Mouse (Mus musculus): ENCODE measurements around the gene Fads2. TPM values are rescaled to one million over a fixed set of nuclear protein-coding genes. Genes with fewer than 3 reads are reported as not detected.
A peak's percentile ranks its signal among the peaks of the same experiment; 100 is the strongest.

The Fads2 gene
- total RNA-seq, 2 experiments from 2014 or later, result 164 to 182 TPM

- no peak for DNase-seq (ENCODE audit: extremely low spot score in 1 of 2, low spot score in 1 of 2)
Measured at GRCm38 (mm10) chr19:10105034-10105493, 3.5 kb upstream of the Fads2 start.

DNA sequence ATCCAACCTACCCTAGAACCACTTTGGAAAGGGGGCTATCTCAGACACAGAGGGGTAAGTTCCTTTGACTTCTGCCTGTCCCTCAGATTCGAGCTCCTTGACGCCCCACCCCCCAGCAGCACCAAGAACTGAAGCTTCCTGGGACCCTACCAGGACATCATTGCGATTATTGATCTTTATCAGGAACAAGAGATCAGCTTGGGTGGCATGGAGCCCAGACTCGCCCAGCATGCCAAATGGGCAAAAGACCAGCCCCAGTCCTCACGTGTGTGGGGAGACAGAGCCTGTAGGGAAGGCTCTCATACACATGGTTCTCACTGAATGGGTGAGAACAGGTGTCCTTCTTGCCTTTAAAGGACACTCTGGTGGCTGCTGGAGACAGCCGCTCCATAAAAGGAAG lies 2.7 kb upstream of the Fads2 start:
- no peak for DNase-seq (ENCODE audit: extremely low spot score in 1 of 2, low spot score in 1 of 2)

DNA sequence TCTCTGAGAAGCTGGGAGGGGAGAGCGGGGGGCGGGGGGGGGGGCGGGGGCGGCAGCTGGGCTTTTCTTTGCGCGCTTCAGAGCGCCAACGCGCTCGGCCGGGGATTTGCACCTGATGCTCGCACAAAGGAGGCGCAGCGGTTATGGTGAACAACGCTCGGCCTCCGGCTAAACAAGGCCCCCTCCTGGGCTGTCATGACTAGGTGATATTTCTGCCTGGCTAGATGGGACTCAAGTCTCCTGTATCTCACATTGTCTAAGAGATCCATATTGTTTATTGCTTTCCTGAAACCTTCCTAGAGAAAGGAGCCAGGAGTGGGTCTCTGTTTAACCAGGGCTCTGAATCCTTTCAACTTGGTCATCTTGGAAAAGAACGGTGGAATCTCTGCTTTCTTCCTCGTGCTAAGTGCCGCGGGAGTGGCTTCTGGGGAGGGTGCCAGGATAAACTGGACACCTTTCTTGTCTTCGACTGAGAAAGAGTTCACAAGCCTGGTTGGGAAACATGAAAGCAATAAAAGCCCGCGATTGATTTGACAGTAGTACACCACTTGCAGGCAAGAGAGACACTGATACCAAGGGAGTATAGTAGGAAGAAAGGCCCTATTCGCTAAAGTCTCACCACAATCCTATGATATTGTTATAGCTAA lies 631 bp upstream of the Fads2 start:
- DNase-seq (ENCODE audit: extremely low spot score in 1 of 2, low spot score in 1 of 2), result no peak

GRCm38 (mm10) chr19:10100631-10101071 lies 895 bp downstream of the Fads2 start:
- peak; percentile 52 to 70 for DNase-seq (ENCODE audit: extremely low spot score in 1 of 2, low spot score in 1 of 2)

- DNase-seq (ENCODE audit: extremely low spot score in 1 of 2, low spot score in 1 of 2), result no peak
Measured at GRCm38 (mm10) chr19:10097826-10098225, 3.7 kb downstream of the Fads2 start.

DNA sequence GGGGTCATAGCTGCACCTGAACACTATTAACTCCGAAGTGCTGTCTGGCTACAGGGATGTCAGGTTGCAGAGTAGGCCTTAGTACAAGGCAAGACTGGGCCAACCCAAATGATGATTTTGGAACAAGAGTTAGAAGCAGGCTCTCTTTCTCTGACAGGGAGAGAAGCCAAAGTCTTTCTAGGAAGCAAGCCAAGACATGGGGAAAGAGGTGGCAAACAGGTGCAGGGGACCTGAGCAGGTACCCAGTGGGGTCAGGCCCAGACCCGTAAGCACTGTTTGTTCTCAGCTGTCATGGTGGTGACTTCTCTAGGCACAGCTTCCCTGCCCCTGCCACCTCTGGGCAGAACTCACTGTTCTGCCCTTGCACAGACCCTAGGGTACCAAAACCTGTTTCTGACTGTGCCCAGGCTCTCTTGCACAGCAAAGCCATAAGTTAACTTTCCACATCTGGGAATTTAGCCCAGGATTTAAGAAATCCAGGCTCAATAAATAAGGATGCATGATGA lies 5.1 kb downstream of the Fads2 start:
- no peak for DNase-seq (ENCODE audit: extremely low spot score in 1 of 2, low spot score in 1 of 2)

DNA sequence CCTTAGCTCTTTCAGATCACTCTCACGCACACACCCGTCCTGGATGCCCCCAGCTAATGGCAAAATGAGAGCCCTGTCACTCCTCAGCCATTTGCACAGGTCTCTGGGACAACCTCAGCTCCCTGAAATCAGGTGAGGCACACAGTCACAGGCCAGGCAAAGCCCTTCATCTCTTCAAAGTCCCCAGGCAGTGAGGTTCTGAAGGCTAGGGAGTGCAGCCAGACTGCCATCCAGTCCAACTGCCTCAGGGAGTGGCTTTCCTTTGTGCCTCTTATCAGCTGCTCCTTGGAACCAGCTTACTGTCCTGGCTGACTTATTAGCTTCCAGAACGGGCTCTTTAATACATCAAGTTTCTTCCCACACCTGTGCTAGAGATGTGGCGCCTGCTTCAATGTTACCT lies 6.9 kb downstream of the Fads2 start:
- no peak for DNase-seq (ENCODE audit: extremely low spot score in 1 of 2, low spot score in 1 of 2)

GRCm38 (mm10) chr19:10093829-10094228 lies 7.7 kb downstream of the Fads2 start:
- DNase-seq (ENCODE audit: extremely low spot score in 1 of 2, low spot score in 1 of 2), result no peak

GRCm38 (mm10) chr19:10086976-10087375 lies 14.6 kb downstream of the Fads2 start:
- DNase-seq (ENCODE audit: extremely low spot score in 1 of 2, low spot score in 1 of 2), result no peak

GRCm38 (mm10) chr19:10085454-10085853 lies 16.1 kb downstream of the Fads2 start:
- no peak for DNase-seq (ENCODE audit: extremely low spot score in 1 of 2, low spot score in 1 of 2)

DNA sequence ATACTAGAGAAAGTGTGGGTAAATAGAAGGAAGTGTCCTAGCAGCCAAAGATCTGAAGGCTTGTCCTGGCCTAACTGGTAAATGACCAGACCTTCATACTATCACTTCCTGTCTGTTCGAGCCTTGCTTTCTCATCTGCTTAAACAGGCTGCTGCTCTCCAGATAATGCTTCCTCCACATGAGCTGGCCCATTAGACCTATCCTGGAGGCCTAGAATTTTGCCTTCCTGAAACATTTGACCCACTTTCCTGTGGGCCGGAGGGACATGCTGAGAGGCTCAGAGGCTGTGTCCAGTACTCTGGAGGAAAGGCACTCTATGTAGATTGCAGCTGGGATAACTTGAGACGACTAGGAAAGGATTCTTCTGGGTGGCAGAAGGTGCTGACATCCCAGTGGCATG lies 19.4 kb downstream of the Fads2 start:
- no peak for DNase-seq (ENCODE audit: extremely low spot score in 1 of 2, low spot score in 1 of 2)

GRCm38 (mm10) chr19:10080384-10080783 lies 21.2 kb downstream of the Fads2 start:
- no peak for DNase-seq (ENCODE audit: extremely low spot score in 1 of 2, low spot score in 1 of 2)

- no peak for DNase-seq (ENCODE audit: extremely low spot score in 1 of 2, low spot score in 1 of 2)
Measured at GRCm38 (mm10) chr19:10078392-10078791, 23.2 kb downstream of the Fads2 start.

DNA sequence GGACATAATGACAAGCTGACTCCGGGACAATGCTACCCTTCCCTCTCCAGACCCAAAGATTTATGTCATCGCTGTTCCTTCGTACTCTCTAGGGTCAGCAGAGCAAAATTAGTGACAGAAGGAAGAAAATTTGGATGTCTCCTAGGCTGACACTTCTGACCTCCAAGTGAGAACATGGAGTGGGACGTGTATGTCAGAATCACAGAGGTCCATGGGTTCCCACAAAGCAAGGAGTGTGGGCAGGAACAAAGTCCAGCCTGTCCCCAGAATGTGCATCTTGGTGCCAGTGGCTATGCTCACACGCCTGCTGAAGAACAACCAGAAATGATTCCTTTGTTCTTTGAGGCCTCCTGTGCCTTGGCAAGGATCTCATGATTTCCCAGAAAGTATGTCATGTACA lies 28.4 kb downstream of the Fads2 start:
- DNase-seq (ENCODE audit: extremely low spot score in 1 of 2, low spot score in 1 of 2), result no peak

DNA sequence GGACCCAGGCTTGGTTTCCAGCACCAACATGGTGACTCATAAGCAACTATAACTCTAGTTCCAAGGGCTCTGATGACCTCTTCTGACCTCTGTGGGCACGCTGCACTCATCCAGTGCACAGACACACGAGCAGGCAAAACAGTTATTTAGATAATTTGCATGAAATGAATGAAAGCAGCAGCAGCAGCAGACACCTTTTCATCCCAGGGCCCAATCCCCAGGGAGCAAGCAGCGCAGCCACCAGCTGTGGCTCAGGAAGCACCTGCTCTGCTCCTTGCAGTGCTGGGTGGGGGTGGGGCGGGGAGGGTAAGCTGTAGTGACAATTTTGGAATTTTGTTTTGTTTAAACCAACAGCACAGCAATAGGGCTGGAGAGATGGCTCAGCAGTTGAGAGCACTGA lies 29.7 kb downstream of the Fads2 start:
- no peak for DNase-seq (ENCODE audit: extremely low spot score in 1 of 2, low spot score in 1 of 2)

DNA sequence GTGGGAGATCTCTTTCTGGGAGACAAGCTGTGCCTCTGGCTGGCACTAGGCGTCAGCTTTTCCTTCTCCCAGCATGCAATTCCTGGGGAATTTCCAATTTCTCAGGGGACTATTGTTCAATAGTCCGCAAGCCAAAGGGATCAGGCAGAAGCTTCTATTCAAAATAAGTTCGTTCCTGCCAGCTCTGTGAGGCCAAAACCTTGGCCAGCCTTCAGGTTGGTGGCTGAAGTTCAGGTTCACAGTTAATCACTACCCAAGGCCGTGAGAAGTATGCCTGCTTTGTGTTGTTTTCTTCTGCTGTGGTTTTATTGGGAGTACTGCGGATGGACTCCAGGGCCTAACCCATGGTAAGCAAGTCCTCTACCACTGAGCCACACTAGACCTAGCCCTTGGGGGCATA lies 30.4 kb downstream of the Fads2 start:
- DNase-seq (ENCODE audit: extremely low spot score in 1 of 2, low spot score in 1 of 2), result peak in 1 of 2 experiments; percentile 37

DNA sequence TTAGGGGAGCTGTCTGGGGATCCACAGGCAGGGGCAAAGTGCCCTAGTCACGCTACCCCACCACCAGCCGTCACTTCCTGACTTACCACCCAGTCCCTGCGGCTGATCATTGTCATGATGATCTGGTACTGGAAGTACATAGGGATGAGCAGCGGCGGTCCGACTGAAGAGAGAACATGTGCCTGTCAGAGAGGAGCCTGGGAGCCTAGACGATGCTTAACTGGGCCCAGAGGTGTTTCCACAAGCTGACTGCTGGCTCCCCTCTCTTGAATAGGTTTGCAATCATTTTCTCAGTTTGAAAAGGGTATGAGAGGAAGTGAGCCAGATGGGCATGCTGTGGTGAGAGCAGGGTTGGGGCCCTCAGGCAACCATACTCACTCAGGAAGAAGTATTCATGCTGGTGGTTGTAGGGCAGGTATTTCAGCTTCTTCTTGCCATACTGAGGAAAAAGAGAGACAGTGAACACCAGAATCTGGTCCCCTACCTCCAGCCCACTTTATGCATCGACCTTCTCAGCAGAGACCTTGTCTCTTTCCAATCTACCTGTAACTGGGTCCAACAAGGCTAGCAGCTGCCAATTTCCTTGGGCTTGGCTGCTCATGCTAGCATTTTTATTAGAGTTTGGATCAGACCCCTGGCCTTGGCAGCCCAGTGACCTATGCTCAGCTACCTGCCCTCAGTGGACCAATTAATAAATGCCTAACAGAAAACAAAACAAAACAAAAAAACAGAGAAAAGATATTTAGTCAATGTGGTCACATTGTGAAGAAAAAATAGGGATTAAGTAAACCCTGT lies 31.2 kb downstream of the Fads2 start:
- DNase-seq (ENCODE audit: extremely low spot score in 1 of 2, low spot score in 1 of 2), result no peak

GRCm38 (mm10) chr19:10067701-10068100 lies 33.8 kb downstream of the Fads2 start:
- DNase-seq (ENCODE audit: extremely low spot score in 1 of 2, low spot score in 1 of 2), result no peak

DNA sequence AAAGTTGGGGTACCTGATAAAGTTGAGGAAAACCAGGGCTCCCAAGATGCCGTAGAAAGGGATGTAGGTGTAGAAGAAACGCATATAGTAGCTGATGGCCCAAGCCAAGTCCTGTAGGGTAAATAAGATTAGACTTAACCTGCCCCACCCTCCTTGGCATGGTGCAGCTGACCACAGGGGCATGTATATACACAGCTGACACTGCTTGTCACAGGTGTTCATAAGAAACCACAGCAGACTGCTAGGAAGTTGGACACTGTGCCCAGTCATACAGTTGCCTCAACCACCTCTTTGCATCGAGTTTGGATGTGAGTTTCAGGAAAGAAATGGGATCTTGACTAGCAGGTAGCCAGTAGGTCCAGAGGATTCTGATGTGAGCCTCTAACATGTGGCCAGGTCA lies 35.0 kb downstream of the Fads2 start:
- DNase-seq (ENCODE audit: extremely low spot score in 1 of 2, low spot score in 1 of 2), result no peak

- DNase-seq (ENCODE audit: extremely low spot score in 1 of 2, low spot score in 1 of 2), result no peak
Measured at GRCm38 (mm10) chr19:10066189-10066500, 35.4 kb downstream of the Fads2 start.

DNA sequence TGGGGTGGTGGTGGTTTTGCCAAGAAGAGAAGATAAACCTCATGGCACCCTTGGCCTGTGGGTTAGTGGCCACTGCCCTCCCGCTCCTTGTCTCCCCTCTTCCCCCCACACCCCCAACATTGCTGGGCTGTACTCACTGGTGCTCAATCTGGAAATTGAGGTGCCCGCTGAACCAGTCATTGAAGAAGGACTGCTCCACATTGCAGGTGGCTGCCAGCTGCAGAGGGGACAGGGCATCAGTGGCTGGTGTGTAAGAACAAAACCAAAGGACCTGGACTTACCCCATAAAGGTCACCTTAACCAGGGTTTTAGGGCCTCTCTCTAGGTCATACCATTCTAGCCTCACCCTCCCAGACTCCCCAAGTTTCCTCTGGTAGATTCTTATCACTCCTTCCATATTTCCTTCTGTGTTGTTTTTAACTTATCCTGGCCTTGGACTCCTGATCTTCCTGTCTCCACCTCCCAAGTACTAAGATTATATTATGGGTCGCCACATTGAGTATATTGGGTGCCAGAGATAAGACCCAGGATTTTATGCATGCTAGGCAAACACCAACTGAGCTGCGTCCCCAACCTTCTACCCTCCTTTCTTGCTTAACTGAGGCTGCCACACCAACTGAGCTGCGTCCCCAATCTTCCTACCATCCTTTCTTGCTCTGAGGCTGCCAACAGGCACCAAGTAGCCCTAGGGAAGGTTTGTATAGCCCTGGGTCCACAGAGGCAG lies 35.9 kb downstream of the Fads2 start:
- DNase-seq (ENCODE audit: extremely low spot score in 1 of 2, low spot score in 1 of 2), result no peak
